Comparison of ENCODE assay signal across 25 mouse cellular contexts in genomic region chr6:95710886-95711285, GRCm38 (mm10).
"Had no signal": no experiment of that assay in that cellular context is flagged by ENCODE, and none has a peak within 500 bp of the region (broad histone marks: within the 10 kb centered on the region; RNA-seq: fewer than 3 reads in every experiment).

No protein-coding gene starts in this region.

- H3K36me3 ChIP-seq: heart, embryonic 15.5 days; hindbrain, embryonic 13.5 days; hindbrain, embryonic 15.5 days; limb, embryonic 13.5 days; limb, embryonic 15.5 days; liver, embryonic 13.5 days; liver, embryonic 15.5 days had no signal

- H3K27ac ChIP-seq: heart, adult 2 months; heart, embryonic 13.5 days; heart, embryonic 15.5 days; hindbrain, embryonic 13.5 days; hindbrain, embryonic 15.5 days; hindbrain, postnatal 0 days; kidney, postnatal 0 days; limb, embryonic 13.5 days; limb, embryonic 15.5 days; liver, embryonic 13.5 days; liver, embryonic 15.5 days had no signal

- H3K27me3 ChIP-seq: heart, embryonic 13.5 days; heart, embryonic 15.5 days; hindbrain, embryonic 13.5 days; hindbrain, embryonic 15.5 days; limb, embryonic 13.5 days; limb, embryonic 15.5 days; liver, embryonic 13.5 days; liver, embryonic 15.5 days had no signal

- DNase-seq: gastrocnemius, postnatal 14 days; gastrocnemius, postnatal 36 days; heart, adult 2 months; heart, postnatal 14 days; heart, postnatal 36 days; kidney, adult 18-20 months; kidney, adult 9 months; kidney, postnatal 14 days; kidney, postnatal 36 days; layer of hippocampus, adult 9-11 months; layer of hippocampus, postnatal 36 days; left cerebral cortex, postnatal 4 days; liver, embryonic 13.5 days had no signal

- H3K9me3 ChIP-seq: heart, embryonic 13.5 days; heart, embryonic 15.5 days; hindbrain, embryonic 13.5 days; hindbrain, embryonic 15.5 days; limb, embryonic 13.5 days; limb, embryonic 15.5 days; liver, embryonic 13.5 days; liver, embryonic 15.5 days had no signal

- H3K9ac ChIP-seq: heart, embryonic 13.5 days; heart, embryonic 15.5 days; hindbrain, embryonic 13.5 days; hindbrain, embryonic 15.5 days; limb, embryonic 13.5 days; limb, embryonic 15.5 days; liver, embryonic 13.5 days; liver, embryonic 15.5 days had no signal

- ATAC-seq: hindbrain, postnatal 0 days; intestine, embryonic 16.5 days had no signal

- H3K4me2 ChIP-seq: heart, embryonic 11.5 days; heart, embryonic 13.5 days; heart, embryonic 15.5 days; hindbrain, embryonic 13.5 days; hindbrain, embryonic 15.5 days; limb, embryonic 13.5 days; limb, embryonic 15.5 days; liver, embryonic 11.5 days; liver, embryonic 13.5 days; liver, embryonic 15.5 days had no signal

- H3K4me3 ChIP-seq: heart, adult 2 months; heart, embryonic 13.5 days; heart, embryonic 15.5 days; hindbrain, embryonic 13.5 days; hindbrain, embryonic 15.5 days; limb, embryonic 13.5 days; limb, embryonic 15.5 days; liver, embryonic 13.5 days; liver, embryonic 15.5 days had no signal
